Mouse (Mus musculus) cerebellum, adult 8-10 months (tissue): ENCODE measurements around the gene Spink4.

ENCODE experiments used
- DNase-seq: peaks from one replicate; pipeline ENCODE4 v3.0.0; 2022

Gene Spink4

DNA sequence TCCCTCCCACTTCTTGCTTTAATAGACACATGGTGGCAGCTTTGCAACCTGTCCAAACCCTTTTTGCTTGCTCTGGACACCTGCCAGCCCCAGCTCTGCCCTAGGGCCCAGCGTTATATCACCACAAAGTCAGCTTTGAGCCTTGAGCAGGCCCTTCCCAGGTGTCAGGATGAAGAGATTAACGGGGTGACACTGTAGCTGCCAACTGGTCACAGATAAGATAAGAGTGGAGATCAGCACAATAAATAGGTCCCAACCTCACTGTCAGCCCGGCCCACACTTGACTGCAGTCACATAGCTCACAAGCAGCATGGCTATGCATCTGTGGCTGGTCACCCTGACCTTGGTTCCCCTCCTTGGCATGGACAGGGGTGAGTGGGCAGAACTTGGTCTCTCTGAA, at the start of gene Spink4:
Gene Spink4, plus strand, starts transcription at position 268 of the 400 bp plus-strand sequence.
- DNase-seq, result no peak

DNA sequence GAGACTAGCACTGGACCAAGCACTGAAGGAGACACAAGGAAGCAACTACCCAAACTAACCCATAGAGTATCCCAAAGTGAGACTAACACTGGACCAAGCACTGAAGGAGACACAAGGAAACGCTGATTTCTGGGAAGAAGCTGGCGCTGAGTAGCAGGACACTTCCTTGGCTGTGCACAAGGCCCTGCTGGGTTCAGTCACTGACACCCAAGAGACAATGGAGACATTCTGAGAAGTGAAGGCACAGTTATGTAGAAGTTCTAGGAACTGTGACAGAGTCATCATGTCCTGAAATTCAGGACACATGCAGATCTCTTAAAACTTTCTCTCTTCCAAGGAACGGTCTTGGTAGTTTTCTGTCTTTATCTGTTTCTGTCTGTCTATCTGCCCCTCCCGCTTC, 49.6 kb upstream of the Spink4 start:
- no peak for DNase-seq

DNA sequence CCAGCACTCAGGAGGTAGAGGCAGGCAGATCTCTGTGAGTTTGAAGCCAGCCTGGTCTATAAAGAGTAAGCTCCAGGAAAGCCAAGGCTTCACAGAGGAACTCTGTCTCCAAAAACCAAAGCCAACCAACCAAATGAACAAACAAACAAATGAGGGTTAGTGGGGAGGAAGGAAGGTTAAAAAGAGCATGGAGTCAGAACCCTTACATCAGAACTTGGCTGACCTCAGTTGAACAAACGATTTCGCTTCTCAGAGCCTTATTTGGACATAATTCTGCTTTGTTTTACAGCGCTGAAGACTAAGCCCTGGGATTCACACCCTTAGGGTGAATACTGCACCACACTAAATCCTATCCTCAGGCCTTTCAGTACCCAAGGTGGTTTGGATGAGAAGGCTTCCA, 47.7 kb upstream of the Spink4 start:
- DNase-seq, result no peak

DNA sequence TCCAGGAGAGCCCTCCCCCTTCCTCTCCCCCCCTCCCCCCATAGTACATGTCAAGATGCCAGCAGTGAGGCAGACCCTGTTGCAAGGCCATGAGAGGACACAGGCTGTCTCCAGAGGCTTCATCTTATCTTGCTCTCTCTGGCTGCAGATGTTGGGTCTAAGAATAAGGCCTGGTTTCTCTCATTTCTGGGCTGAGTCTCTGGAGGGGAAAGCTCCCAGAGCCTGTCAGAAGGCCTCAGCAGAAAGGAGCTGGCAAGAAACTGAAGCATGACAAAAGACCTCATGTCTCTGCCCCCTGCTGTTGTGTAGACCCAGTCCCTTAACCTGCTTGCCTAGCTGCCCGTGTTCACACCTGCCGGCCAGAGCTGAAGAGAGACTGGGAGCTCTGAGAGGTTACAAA, 46.5 kb upstream of the Spink4 start:
- DNase-seq, result no peak

DNA sequence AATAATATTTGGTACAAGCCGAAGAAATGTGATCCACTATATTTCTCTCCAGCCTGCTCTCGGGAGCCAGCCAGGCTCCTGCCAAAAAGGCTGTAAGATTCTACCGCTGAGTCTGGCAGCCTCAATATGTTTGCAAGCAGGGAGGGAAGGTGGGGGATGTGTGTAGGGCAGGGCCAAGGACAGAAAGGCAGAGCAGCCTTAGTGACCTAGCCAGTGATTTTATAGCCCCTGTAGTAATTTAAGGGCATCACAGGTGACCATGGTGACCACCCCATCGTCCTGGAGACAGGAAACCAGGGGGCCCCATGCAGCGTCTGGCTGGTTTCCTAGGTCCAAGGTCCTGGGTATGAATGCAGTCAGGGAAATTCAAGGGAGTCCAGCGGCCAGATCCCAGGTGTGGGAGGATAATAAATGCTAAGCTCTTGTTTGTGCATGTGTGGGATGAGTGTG, 45.7 kb upstream of the Spink4 start:
- DNase-seq, result no peak

DNA sequence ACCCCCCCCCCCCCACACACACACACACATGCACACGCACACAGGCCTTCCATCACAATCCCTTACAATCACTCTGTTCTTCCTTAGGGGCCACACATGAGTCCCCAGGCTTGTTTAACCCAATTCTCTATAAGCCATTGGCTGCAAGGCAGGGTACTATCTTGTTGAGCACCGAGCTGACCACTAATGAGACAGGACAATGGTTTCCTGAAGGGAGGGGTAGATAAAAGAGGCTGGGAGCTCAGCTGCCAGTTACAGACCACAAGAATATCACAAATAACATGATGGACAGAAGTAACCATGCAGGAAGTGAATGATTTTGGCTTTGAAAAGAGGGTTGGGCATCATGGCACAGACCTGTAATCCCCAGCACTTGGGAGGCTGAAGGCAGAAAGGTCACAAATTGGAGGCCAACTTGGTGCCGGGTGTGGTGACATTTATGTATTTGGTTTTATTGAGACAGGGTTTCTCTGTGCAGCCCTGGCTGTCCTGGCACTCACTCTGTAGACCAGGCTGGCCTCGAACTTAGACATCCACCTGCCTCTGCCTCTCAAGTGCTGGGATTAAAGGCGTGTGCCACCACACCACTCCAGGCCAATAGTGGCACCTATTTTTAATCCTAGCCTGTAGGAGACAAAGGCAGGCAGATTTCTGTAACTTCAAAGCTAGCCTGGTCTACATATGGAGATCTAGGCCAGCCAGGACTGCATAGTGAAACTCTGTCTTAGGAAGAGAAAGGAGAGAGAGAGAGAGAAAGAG, 44.9 kb upstream of the Spink4 start:
- no peak for DNase-seq

DNA sequence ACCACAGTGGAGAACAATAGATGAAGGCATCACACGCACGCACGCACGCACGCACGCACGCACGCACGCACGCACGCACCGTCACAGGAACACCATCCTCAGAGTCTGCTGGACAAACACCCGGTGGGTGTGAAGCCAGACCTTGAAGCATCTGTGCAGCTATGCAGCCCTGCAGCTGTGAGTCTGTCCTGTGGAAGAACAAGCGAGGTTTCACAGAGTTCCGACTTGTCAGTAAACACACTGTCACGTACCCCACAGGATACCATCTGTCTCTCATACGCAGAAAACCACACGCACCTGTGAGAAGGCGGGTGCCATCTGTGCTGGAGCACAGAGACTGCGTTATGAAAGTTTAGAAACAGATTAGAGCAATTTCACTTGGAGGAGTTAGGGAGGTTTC, 44.0 kb upstream of the Spink4 start:
- no peak for DNase-seq

DNA sequence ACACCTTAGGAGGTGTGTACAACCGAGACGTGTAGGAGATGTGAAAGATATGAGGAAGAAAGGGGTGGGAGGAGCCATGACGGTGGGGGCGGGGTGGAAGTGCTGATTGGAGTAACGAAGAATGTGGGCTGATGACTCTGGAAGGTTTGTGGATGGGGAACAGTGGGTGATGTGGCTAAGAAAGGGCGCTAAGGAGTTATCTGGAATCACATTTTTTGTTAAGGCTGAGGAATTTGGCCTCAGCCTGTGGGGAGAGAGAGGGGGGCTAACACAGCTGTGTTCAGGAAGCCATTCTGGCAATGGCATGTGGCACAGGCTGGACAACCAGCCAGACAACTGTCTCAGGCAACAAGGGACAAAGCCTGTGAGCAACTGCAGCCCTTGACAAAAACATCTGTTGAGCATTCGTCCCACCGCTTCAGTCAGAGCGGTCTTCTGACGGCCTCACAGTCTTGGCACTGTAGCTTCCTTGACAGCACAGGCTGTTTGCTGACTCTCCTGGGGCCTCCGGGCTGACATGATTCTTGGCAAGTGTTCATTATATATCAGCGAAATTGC, 43.0 kb upstream of the Spink4 start:
- DNase-seq, result no peak

DNA sequence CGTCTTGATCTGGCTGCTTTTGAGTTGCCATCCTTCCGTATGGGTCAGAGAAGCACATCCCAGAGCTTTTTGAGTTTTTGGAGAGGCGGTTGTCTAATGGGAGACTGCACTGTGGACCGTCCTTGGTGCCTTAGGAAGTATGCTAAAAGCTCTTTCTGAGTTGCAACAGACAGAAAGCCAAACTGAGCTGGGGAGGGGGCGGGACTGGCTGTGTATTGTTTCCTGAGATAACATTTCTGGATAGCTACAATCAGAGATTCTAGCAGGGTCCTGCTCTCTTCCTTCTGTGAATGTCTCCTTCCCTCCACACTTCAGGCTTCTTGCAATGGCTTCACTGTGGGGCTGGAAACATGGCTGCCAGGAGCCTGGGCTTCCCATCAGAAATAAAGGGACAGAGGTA, 42.3 kb upstream of the Spink4 start:
- DNase-seq, result no peak

DNA sequence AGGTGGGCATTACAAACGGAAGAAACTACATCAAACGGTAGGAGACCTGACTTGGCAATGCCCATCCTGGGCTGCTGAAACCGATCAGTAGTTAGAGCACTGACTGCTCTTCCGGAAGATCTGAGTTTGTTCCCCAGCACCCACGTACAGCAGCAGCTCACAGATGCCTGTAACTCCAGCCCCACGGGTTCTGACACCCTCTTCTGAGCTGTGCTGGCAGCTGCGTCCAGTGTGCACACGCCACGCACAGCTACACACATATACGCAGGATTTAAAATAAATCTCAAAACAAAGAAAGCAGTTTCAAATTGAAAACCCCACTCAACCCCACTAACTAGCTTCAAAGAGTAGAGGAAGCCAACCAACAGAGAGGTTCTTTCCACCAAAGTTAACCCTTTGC, 36.7 kb upstream of the Spink4 start:
- DNase-seq, result no peak

DNA sequence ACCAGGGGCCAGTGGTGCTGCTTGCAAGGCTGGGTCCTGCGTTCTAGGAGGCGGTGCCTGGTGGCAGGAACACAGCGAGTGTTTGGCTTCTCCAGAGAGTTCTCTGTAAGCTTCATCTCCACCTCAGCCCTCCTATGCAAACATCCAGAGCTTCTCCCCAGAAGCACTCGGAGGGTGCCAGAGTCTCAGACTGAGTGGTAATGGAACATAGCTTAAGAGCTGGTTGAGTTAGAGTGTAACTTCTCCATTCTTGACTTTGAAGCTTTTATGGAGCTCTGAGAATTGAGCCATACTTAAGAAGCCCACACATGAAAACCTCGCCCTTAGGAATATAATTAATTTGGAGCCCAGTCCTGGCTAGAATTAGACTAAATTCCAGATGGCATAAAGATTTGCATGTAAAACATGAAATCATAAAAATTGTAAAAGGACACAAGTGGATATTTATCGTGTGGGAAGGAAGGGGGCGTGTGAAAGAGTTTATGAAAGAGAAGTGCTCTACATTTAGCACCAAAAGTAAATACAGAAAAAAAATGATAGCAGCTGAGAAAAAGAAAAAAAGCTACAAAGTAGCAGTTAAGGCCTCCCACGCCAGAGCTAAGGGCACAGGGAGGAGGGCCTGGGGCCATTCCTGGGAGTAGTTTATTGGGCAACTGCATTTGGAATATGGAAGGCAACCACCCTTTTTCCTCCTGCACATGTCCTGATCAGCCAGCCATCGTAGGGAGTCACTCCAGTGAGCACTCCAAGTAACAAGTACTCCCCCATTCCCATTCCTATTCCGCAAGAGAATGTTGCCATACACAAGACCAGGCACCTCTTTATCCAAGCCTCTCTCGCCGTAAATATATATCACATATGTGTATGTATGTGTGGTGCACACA, 35.3 kb upstream of the Spink4 start:
- DNase-seq, result no peak

DNA sequence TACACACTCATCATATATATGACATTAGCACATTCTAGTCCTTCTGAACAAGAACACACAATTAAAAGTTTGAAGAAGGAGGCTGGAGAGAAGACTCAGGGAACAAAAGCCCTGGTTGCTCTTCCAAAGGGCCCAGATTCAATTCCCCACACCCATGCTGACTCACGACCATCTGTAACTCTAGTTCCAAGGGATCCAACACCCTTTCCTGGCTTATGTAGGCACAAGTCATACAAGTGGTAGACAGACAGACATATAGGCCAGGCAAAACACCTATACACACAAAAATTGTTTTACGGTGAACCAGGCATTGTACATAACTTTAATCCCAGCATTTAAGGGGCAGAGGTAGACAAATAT, 34.7 kb upstream of the Spink4 start:
- no peak for DNase-seq

DNA sequence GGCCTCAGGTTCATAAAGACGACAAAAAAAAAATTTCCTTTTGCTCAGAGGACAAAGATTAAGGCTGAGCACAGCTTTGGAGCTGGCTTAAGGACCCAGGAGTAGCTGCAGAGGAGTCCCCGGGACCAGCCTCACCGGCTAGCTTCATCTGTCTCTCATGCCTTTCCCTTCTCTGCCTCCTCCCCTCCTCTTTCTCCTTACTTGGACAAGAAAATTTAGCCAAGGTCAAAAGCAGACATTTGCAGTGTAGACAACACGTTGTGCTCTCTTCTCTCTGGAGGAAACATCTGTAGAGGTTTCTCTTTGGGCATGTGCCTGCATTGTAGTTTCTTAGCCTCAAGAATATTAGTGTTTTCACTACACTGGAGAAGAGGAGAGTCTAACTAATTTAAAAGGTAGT, 34.0 kb upstream of the Spink4 start:
- DNase-seq, result no peak

DNA sequence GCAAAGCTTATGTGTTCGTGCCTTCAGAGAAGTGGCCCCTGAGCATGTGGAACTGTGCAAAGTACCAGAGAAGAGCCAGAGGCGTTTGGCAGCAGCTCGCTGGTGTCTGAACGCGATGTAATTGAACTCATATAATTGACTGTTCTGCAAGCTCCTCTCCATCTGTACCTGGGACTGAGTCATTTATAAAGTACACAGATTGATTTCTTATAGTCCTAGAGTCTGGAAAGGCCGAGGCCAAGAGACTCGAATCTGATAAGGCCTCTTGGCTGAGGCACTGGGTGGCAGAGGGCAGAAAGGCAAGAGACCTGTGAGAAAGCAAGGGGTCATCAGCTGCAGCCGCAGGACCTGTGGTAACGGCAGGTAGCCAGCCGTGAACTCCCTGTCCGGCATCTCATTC, 31.0 kb upstream of the Spink4 start:
- no peak for DNase-seq

DNA sequence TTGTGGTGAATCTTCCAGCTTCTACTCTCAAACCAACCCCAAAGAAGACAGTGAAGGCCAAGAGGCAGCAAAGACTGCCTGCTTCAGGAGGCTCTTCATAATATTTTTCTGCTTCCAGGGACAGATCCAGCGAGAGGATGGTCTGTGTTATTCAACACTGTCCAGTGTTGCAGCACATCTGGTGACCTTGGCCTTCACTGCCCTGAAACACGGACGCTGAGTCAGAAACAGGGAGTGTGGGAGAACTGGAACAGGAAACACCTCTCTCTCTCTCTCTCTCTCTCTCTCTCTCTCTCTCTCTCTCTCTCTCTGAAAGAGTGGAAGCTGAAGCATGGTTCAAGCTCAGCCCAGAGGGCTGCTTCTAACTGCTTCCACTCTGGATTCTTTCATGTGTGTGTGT, 30.6 kb upstream of the Spink4 start:
- no peak for DNase-seq

DNA sequence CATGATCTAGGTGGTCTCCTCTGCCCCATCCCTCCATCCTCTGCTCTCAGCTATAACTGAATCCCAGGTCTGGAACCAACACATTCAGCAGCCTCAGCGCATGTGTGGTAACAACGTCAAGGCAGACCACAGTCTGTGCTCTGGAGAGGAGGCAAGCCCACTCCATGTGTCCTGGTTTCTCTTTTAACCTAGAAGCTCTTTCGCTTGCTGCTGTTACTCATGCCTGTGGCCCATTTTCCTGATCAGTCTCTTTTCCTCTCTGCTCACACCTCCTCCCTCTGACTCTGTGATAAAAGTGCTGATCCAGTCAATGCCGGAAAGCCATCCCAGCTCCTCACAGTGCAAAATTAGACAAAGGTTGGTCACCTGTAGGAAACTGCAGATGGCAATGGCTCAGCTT, 29.9 kb upstream of the Spink4 start:
- DNase-seq, result no peak

DNA sequence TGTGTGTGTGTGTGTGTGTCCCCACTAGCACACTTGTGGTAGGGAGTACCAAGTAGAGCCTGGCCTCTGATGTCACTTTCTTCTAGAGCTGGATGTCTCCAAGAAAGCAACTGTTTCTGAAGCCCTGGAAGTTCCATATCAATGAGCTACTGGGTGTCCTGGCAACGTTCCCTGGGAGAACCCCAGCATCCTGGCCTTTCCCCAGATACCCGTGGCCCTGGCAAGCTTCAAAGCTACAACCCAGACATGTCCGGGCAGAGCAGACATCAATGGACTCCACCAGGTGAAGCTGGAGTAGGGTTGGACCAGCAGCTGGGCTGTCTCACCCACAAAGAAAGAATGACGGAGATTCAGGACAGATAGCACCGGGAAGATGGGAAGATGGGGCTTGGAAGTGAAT, 28.6 kb upstream of the Spink4 start:
- DNase-seq, result no peak

DNA sequence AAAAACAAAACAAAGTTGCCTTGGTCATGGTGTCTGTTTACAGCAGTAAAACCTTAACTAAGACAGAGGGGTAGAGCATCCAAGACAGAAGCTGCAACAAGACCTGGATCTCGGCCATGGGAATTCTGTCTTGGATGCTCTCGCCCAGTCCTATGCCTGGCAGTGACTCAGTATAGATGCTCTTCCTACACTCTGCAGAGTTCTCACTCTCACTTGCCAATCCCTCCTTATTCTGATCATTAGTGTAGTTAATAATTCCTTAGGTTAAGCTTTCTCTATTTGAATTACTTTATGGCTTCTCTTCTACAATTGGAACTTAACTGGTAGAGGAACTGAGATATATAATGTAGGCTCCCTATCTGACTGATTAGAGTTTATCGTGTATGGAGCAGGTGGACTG, 24.7 kb upstream of the Spink4 start:
- DNase-seq, result no peak

DNA sequence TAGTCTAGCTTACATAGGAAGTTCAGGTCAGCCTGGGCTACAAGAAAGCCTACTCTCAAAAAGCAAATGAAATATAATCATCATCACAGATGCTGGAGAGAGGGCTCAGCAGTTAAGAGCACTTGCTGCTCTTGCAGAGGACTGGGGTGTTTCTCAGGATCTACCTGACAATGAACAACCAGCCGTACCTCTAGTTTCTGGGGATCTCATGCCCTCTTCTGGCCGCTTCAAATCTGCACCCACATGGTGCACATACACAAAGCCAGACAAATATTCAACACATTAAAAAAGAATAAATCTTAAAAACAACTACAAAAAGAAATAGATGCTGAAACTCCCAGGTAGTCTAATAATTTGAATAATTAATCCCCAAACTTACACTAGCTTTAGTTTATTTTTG, 24.2 kb upstream of the Spink4 start:
- no peak for DNase-seq

DNA sequence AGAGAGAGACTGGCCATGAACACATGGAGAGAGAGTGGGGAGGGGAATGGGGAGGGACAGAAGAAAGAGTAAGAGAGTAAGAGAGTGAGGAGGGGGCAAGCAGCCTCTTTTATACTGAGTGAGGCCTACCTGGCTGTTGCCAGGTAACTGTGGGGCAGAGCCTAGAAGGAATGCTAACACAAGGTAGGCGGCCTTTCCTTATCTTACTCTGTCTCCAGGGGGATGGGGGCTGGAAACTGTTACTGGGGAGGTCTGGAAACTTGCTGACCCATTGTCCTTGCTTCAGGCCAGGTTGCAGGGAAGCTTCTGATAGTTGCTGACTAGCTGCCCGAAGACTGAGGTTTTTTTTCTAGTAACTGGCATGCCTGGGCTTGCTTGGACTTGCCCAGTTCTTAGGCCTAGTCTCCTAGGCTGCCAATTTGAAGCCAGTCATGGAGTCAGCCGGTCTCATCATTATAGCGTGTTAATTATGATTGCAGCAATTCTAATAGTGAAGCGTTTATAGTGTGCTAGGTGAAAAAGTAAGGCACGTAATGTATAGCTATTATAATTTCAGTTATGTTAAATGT, 21.3 kb upstream of the Spink4 start:
- DNase-seq, result no peak

DNA sequence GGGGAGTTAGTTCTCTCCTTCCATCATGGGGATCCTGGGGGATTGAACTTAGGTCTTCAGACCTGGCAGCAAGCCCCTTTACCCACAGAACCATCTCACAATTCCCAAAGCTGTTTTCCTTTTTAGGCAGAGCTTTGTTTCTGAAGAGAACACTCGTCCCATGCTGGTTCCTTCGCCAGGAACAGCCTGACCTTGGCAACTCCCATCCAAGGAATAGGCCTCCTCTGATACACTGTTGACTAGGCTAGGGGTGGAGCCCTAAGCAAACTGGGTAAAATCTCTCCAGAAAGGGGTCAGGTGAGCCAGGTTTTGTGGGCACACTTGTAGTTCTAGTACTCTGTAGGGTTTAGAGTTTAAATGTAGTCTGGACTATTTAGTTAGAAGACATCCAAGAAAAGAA, 20.6 kb upstream of the Spink4 start:
- no peak for DNase-seq

DNA sequence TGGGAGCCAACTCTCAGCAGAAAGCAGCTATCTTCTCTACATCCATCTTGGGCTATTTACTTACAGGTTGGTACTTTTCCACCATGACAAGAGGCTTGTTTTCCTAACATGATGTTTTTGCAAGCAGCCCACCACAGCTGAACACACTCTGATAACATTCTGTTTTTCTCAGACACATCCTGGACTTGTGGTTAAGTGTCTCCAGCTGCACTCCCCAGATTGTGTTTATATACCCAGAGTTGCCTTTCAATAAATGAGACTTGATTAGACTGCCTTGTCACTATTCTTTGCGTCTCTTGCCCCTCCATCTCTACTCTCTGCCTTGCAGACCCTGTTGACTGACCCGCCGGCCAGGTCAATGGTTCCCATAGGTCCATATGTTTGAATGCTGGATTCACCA, 19.8 kb upstream of the Spink4 start:
- DNase-seq, result no peak

DNA sequence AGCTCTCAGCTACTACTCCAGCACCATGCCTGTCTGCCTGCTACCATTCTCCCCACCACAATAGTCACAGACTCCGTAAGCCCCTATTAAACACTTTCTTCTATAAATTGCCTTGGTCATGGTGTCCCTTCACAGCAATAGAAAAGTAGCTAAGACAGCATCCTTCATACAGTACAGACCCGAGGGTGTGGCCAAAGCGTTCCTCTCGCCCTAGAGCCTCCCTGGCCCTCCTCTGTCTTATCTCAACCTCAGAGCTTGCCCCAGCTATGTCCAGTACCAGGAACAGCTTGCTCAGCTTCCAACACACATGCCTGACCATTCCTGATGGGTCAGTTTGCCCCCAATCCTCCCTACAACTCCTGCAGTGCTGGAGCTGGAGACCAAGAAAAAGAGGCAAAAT, 19.2 kb upstream of the Spink4 start:
- no peak for DNase-seq

DNA sequence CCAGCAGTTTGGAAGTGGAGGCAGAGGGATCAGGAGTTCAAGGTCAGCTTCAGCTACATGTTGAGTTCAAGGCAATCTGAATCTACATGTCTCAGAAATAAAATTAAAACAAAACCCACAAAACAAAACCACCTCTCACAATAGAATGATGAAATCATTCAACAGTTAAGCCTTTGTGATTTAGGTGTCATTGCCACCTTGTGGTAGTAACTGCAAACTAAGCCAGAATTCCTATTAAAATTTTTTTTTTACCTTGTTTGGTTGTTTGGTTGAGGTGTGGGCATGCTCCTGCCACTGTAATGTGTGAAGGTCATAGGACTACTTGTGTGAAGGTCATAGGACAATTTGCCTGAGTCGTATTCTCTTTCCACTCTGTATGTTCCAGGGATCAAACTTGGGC, 13.6 kb upstream of the Spink4 start:
- DNase-seq, result no peak
